Mouse (Mus musculus) olfactory bulb, adult 2 months (tissue): Measurements from ENCODE around the gene Dnajb8. TPM values are rescaled to one million over a fixed set of nuclear protein-coding genes. Genes with fewer than 3 reads are reported as not detected.

Experiments
- H3K27ac ChIP-seq: fragments of 200-500 bp; 2 replicates; pipeline ENCODE4 v1.5.1; 2012; ENCODE audit warnings: low read depth, low read length; ENCODE audit not compliant: insufficient read depth
- H3K4me1 ChIP-seq: fragments of 200-500 bp; 2 replicates; pipeline ENCODE4 v1.6.1; 2012; ENCODE audit warnings: low read length; ENCODE audit not compliant: control insufficient read depth, insufficient read depth
- H3K4me3 ChIP-seq: fragments of 200-500 bp; 2 replicates; pipeline ENCODE4 v1.5.1; 2012; ENCODE audit warnings: mild to moderate bottlenecking, low read depth, low read length, moderate library complexity; ENCODE audit not compliant: insufficient read depth
- CTCF ChIP-seq: fragments of 200-500 bp; IDR thresholded peaks from 2 replicates; pipeline ENCODE4 v1.5.1; 2012; ENCODE audit warnings: low read depth, mild to moderate bottlenecking, low read length, moderate library complexity; ENCODE audit not compliant: insufficient read depth
- POLR2A ChIP-seq: fragments of 200-500 bp; IDR thresholded peaks from 2 replicates; pipeline ENCODE4 v1.6.1; 2012; ENCODE audit warnings: mild to moderate bottlenecking, low read depth, low read length, moderate library complexity; ENCODE audit not compliant: insufficient read depth
- WGBS: fragments of 180-500 bp; shearing (Covaris S2); methylation state at CpG from one replicate; pipeline ENCODE4 v1.1.7; 2018; 5-methylcytosine and 5-hydroxymethylcytosine counted together
- polyA plus RNA-seq: library from polyadenylated mRNA; stranded (reverse); fragments of >200 nt; gene quantifications from 2 replicates; pipeline ENCODE4 v1.2.4, GENCODE M21; 2012; ENCODE audit warnings: low replicate concordance; ENCODE audit not compliant: missing spikeins, insufficient read depth, insufficient read length

The Dnajb8 gene
- polyA plus RNA-seq, 1 experiment: not detected

DNA sequence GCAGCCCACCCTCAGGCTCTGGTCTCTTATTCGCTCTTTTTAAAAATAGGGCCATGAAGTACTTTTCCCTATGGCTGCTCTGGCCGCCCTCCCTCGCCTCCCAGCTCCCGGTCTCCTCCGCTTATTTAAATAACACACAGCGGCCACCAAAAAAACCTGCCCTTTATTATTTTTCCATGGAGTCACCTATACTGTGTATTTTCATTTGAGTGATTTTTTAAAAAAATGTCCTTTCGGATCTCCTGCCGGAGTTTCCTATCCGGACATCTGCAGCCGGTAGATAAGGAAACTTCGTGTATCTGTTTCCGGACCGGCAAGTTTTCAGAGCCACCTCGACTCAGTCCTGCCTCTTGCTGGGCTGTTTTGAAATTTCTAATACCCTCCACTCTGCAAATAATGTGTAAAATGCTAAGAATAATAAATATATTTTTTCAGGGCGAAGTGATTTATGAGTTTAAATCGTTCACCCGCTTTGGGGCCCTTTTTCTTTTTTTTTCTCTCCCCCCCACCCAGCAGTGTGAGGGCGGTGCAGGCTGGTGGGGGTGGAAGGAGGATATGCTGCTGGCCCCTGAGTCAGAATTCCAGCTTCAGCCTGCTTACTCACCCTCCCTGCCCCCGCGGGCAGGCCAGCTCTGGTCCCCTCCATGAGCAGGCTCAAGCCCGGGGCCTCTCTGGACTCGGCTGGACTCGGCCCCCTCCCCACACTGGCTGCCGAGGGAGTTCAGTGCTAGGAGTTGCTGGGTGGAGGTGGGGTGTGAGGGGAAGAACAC, 19.0 kb upstream of the Dnajb8 start:
- no peak overlapping the region for H3K4me3 ChIP-seq
- H3K27ac ChIP-seq: no peak overlapping the region
- peaks cover 11% of the 10 kb centered on the region for H3K4me1 ChIP-seq
- TF ChIP-seq POLR2A (no peak), CTCF (no peak)
- 6% methylated on average over 24 of the region's 24 CpGs for WGBS

DNA sequence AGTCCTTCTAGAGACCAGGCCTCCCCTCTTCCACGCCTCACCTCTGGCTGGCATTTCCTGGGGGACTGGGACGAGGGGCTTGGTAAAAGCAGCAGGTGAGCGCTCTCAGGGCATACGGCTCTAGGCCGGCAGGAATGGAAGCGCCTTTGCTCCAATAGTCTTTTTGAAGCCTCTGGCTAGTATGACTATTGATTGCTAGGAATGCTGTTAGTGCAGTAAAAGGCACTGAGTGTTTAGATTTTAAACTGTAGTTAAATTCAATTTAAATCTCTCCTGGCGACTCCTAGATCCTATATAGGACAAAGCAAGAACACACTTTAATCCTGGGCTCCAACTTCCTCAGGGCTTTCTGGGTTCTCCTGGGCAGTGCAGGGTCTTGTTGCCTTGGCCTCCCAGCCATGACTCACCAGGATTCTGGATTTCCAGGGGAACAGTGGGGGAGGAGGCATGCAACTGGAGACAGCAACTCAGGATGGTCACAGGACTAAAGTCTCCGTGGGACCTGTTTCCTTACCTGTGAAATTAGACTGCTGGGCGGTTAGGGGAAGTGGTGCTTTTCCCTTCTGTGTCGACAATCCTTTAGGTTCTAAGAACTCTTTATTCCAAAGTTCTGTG, 18.2 kb upstream of the Dnajb8 start:
- no peak overlapping the region for H3K27ac ChIP-seq
- 21% methylated on average over 10 of the region's 10 CpGs for WGBS
- TF ChIP-seq POLR2A: no peak
- TF ChIP-seq CTCF: no peak
- peaks cover 5% of the 10 kb centered on the region for H3K4me1 ChIP-seq
- H3K4me3 ChIP-seq: no peak overlapping the region

DNA sequence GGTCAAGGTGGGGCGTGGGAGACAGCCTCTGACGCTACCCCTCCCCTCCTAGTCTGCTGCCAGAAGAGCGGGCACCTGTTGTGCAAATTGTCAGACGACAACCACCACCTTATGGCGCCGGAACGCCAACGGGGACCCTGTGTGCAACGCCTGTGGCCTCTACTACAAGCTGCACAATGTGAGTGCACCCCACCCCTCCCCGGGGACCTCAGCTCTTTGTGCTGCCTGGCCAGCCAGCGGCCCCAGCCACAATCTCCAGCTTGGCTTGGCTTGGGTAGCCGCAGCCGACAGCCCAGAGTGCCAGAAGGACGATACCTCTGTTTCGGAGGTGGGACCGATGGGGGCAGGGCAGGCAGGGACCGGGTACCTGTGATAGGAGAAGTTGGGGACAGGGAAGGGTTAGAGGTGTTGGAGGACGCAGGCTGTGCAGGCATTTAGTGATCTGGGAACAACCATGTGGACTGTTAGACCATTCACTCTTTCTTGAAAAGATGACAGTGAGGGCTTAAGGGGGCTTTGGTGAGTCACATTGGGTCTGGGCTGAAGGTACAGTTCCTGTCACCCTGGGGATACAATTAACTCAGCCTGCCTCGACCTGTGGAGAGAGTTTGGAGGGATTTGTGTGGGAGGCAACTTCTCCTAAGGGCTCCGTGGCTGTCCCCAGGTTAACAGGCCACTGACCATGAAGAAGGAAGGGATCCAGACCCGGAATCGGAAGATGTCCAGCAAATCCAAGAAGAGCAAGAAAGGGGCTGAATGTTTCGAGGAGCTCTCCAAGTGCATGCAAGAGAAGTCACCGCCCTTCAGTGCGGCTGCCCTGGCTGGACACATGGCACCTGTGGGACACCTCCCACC, 17.3 kb upstream of the Dnajb8 start:
- Histone ChIP-seq H3K27ac (no peak overlapping the region), H3K4me3 (no peak overlapping the region), H3K4me1 (no peaks in the 10 kb centered on the region)
- 9% methylated on average over 25 of the region's 25 CpGs for WGBS
- TF ChIP-seq POLR2A (no peak), CTCF (no peak)

DNA sequence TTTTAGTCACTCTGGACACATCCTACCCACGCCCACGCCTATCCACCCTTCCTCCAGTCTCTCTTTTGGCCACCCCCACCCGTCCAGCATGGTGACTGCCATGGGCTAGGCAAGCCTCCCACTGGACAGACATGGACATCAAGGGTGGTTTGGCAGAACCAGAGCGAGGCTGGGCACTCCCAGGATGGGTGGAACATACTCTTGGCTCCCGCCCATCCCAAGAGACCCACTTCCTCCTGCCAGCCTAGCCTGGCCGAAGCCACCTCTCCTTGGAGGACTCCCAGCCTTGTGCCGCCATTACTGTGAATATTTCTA, 16.7 kb upstream of the Dnajb8 start:
- 23% methylated on average over 7 of the region's 7 CpGs for WGBS
- Histone ChIP-seq H3K4me1 (no peaks in the 10 kb centered on the region), H3K4me3 (no peak overlapping the region), H3K27ac (no peak overlapping the region)
- TF ChIP-seq CTCF (no peak), POLR2A (no peak)

DNA sequence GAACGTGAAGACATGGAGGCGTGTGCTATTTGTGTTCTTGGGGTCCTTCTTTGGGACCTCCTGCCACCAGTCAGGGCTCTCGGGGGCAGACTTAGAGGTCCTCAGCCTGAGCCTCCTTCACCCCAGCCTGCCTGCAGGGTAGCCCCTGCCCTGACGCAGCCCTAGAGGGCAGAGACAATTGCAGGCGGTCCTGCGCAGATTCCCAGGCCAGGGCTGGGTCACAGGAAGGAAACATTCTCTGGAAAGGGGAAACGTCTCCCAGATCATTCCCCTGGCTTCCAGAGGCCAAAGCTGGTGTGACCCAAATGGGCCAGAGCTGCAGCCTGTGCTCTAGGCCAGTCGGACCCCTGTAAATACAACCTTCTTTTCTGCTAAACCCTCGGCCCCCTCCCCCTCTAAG, 16.1 kb upstream of the Dnajb8 start:
- Histone ChIP-seq H3K27ac (no peak overlapping the region), H3K4me3 (no peak overlapping the region), H3K4me1 (no peaks in the 10 kb centered on the region)
- no peak for TF ChIP-seq CTCF
- TF ChIP-seq POLR2A: no peak
- 18% methylated on average over 9 of the region's 9 CpGs for WGBS

DNA sequence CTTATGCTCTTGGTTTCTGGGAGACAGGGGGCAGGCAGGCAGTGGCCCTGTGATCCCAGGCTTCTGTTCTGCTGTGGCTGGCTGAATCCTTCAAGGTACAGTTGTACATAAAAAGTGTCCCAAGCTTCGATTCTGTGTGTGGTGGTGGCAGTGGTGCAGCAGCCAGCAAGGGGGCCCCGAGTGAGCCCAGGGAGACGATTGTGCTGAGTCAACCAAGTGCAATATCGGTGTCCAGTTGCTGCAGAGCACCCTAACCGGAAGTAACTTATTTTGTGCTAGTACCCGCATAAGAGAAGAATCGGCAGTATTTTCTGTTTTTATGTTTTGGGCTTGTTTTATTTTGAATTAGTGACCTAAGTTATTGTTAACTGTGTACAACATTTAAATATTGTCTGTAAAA, 15.5 kb upstream of the Dnajb8 start:
- TF ChIP-seq CTCF: no peak
- TF ChIP-seq POLR2A: no peak
- 64% methylated on average over 7 of the region's 7 CpGs for WGBS
- Histone ChIP-seq H3K4me3 (no peak overlapping the region), H3K27ac (no peak overlapping the region), H3K4me1 (no peaks in the 10 kb centered on the region)

DNA sequence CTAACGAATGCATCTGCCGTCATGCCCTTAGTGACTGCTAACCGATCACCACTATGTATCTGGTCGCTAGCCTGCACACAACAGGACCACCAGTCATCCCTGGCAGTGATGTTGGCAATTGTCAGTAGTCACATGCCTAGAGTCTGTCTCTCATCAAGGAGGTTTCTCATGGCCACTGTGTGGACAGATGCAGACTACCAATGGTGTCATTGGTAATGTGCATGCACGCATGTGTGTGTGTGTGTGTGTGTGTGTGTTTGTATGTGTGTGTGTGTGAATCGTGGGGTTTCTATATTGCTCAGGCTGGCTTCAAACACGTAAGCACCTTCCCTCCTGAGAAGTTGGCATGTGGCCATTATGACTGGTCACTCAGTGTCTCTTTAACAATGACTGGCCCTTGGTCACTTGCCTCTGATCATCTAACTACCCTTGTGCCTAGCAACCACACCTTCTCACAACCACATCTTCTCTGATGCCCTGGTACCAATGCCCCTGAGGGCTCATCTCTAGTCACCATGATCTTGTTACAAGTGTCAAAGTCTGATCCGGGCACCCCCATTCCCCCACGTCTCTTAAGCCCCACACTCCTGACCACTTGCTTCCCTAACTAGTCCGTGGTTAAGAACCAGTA, 14.6 kb upstream of the Dnajb8 start:
- no peaks in the 10 kb centered on the region for H3K4me1 ChIP-seq
- no peak overlapping the region for H3K4me3 ChIP-seq
- WGBS: 90% methylated on average over 10 of the region's 10 CpGs
- no peak for TF ChIP-seq POLR2A
- H3K27ac ChIP-seq: no peak overlapping the region

DNA sequence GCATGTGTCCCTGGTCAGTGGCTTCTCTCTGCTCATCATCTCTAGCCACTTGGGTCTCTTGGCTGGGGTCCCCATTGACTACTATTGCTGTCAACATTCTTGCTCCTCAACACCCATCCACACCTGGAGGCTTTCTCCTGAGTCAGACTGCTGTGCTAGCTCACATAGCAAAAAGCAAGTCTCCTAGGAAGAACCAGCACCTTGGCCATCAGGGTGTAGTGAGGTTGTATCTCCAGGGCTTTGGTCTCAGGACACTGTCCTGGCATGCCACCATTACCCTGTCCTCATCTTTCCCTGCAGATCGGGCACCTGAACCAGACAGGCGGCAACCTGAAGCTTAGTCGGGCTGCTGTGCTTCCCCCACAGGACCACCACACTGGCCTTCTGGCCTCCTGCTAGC, 13.7 kb upstream of the Dnajb8 start:
- no peak overlapping the region for H3K27ac ChIP-seq
- no peaks in the 10 kb centered on the region for H3K4me1 ChIP-seq
- TF ChIP-seq CTCF (no peak), POLR2A (no peak)
- WGBS: 95% methylated on average over 3 of the region's 3 CpGs
- H3K4me3 ChIP-seq: no peak overlapping the region

DNA sequence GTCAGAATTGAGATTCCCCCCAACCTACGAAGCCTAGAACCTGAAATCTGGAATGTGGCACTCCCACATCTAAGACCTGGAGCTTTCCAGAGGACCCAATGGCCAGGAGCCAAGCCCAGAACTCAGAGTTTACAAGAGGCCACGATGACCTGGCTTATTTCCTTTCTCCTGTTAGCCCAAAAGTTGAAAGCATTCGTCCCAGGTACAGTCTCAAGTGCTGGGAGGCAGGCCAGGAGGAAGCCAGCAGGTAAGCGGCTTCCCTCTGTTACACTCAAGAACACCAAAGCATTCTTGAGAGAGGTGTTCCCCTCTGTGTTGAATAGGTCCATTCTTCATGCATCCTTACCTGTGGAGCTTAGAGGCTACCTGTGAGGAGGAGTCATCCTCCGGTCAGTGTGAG, 12.6 kb upstream of the Dnajb8 start:
- no peak overlapping the region for H3K4me3 ChIP-seq
- 82% methylated on average over 5 of the region's 5 CpGs for WGBS
- no peaks in the 10 kb centered on the region for H3K4me1 ChIP-seq
- no peak overlapping the region for H3K27ac ChIP-seq
- TF ChIP-seq POLR2A (no peak), CTCF (no peak)
